Mouse (Mus musculus): ENCODE measurements around the gene Hpse2. TPM values are rescaled to one million over a fixed set of nuclear protein-coding genes. Genes with fewer than 3 reads are reported as not detected.

The Hpse2 gene
- polyA plus RNA-seq, 1 experiment from 2014 or later: 0.08 TPM

DNA sequence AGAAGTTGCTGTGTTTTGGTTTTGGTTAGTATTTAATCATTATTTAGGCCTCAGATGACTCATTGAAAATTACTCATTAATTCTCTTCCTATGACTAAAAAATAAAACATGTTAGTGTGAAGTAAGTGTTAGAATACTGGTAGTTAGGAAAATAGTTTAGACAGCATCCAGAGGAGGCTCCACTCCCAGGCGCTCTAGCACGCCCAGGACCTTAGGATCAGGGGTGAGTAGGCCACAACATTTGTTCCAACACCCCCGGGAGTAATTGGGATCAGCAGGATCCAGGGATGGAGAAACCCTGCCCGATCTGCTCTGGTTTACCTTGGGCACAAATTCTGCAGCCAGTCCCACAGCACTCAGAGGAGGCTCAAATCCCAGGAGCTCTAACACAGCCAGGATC, 532.5 kb downstream of the Hpse2 start:
- 77% methylated on average over 4 of the region's 4 CpGs for WGBS

DNA sequence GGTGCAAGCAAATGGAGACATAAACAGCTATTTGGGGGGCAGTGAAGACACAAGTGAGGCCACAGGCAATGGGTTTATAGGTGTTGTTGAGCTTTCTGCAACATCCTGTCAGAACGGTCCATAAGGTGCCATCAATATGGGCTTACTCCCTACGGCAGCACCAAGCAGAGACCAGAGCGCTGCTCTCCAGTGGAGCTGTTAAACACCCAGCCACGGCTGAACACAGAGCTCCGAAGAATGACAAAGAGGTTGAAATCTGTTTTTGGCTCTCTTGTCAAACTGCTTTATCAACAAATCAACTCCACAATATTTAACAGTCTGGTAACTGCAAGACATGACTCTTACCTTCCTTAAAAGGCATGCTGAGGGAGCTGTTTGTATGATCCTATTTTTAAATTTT, 537.7 kb downstream of the Hpse2 start:
- H3K27ac ChIP-seq: no peak overlapping the region
- 64% methylated on average over 5 of the region's 5 CpGs for WGBS
- no peak for DNase-seq (ENCODE audit: low spot score)

More for the DNA sequence above, 532.5 kb downstream of the Hpse2 start:
- no peak overlapping the region for H3K4me3 ChIP-seq (replicated peaks; ENCODE audit: low read depth, low read length)
- no peak for ATAC-seq (replicated peaks; ENCODE audit: low FRiP score, low read depth)
- H3K27me3 ChIP-seq (ENCODE audit: insufficient read depth, low read length): no peaks in the 10 kb centered on the region
- no peak for DNase-seq (ENCODE audit: low spot score)
- H3K36me3 ChIP-seq (ENCODE audit: insufficient read depth, low read length): no peaks in the 10 kb centered on the region
- no peak overlapping the region for H3K27ac ChIP-seq
- no peak overlapping the region for H3K9ac ChIP-seq (ENCODE audit: low read depth, low read length)
- no peaks in the 10 kb centered on the region for H3K4me1 ChIP-seq (replicated peaks; ENCODE audit: insufficient read depth, low read length)
- H3K4me2 ChIP-seq (ENCODE audit: low read length): no peak overlapping the region
- no peaks in the 10 kb centered on the region for H3K9me3 ChIP-seq (replicated peaks; ENCODE audit: low read length)
- TF ChIP-seq CTCF (IDR thresholded peaks at IDR 0.05; ENCODE audit: low read depth): no peak

DNA sequence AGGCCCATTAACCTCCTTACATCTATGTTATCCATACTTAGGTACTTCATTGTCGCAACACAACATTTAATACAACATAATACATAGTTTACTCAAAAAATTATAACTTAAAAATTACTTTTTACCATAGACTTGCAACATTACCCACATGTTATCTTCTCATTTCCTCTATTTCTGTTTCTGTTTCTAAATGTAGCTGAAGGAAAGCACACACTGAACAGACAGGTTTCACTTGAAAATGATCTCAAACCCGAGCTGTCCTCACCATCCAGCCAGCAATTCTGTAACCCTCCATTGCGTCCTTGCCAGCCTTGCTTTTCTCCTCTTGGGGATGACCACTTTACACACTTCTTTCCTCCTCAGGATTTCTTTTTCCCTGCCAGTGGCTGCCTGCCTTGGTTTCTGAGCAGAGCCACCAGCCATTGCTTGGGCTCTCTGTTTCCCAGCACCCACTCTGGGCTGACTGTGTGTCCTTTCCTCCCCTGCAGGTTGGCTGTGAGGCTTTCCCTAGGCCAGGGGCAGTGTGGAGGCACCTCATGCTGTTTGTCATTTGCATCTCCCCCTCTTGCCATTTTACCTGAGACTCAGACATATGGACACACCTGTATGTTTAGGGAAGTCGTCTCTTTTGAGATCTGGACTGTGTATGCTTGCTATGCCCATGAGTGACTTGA, 548.4 kb downstream of the Hpse2 start:
- H3K4me2 ChIP-seq (ENCODE audit: low read length): no peak overlapping the region
- H3K27ac ChIP-seq: no peak overlapping the region
- no peak overlapping the region for H3K9ac ChIP-seq (ENCODE audit: low read depth, low read length)
- H3K27me3 ChIP-seq (ENCODE audit: insufficient read depth, low read length): no peaks in the 10 kb centered on the region
- DNase-seq (ENCODE audit: low spot score) (no peak), ATAC-seq (replicated peaks; ENCODE audit: low FRiP score, low read depth) (no peak)
- WGBS: 90% methylated on average over 4 of the region's 4 CpGs
- H3K4me3 ChIP-seq (replicated peaks; ENCODE audit: low read depth, low read length): no peak overlapping the region
- no peak for TF ChIP-seq CTCF (IDR thresholded peaks at IDR 0.05; ENCODE audit: low read depth)
- no peaks in the 10 kb centered on the region for H3K36me3 ChIP-seq (ENCODE audit: insufficient read depth, low read length)
- H3K9me3 ChIP-seq (replicated peaks; ENCODE audit: low read length): no peaks in the 10 kb centered on the region
- H3K4me1 ChIP-seq (replicated peaks; ENCODE audit: insufficient read depth, low read length): no peaks in the 10 kb centered on the region

More for the DNA sequence above, 537.7 kb downstream of the Hpse2 start:
- H3K9ac ChIP-seq (ENCODE audit: low read depth, low read length): no peak overlapping the region
- H3K4me2 ChIP-seq (ENCODE audit: low read length): no peak overlapping the region
- no peaks in the 10 kb centered on the region for H3K27me3 ChIP-seq (ENCODE audit: insufficient read depth, low read length)
- no peaks in the 10 kb centered on the region for H3K36me3 ChIP-seq (ENCODE audit: insufficient read depth, low read length)
- no peaks in the 10 kb centered on the region for H3K9me3 ChIP-seq (replicated peaks; ENCODE audit: low read length)
- no peak for TF ChIP-seq CTCF (IDR thresholded peaks at IDR 0.05; ENCODE audit: low read depth)
- no peak overlapping the region for H3K4me3 ChIP-seq (replicated peaks; ENCODE audit: low read depth, low read length)
- no peak for ATAC-seq (replicated peaks; ENCODE audit: low FRiP score, low read depth)
- no peaks in the 10 kb centered on the region for H3K4me1 ChIP-seq (replicated peaks; ENCODE audit: insufficient read depth, low read length)

DNA sequence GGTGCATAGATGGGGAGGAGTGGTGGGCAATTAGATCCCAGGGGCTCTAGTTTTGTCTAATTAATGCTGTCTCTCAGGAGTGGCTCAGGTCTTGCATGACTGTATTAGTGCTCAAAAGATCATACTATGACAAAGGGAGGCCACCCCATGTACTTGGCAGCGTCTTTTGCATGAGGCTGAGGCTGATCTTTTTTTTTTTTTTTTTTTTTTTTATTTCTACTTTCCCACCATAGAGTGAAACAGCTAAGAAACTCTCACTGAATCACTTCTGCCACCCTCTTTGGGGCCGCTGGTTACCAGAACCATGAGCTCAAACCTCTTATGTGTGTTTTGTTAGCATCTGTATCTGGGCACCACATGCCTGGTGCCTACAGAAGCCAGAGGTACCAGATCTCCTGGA, 549.0 kb downstream of the Hpse2 start:
- H3K36me3 ChIP-seq (ENCODE audit: insufficient read depth, low read length): no peaks in the 10 kb centered on the region
- H3K4me2 ChIP-seq (ENCODE audit: low read length): no peak overlapping the region
- H3K9me3 ChIP-seq (replicated peaks; ENCODE audit: low read length): no peaks in the 10 kb centered on the region
- DNase-seq (ENCODE audit: low spot score) (no peak), ATAC-seq (replicated peaks; ENCODE audit: low FRiP score, low read depth) (no peak)
- H3K27ac ChIP-seq: no peak overlapping the region
- no peaks in the 10 kb centered on the region for H3K4me1 ChIP-seq (replicated peaks; ENCODE audit: insufficient read depth, low read length)
- H3K9ac ChIP-seq (ENCODE audit: low read depth, low read length): no peak overlapping the region
- 90% methylated on average over 2 of the region's 2 CpGs for WGBS
- no peak overlapping the region for H3K4me3 ChIP-seq (replicated peaks; ENCODE audit: low read depth, low read length)
- TF ChIP-seq CTCF (IDR thresholded peaks at IDR 0.05; ENCODE audit: low read depth): no peak
- H3K27me3 ChIP-seq (ENCODE audit: insufficient read depth, low read length): no peaks in the 10 kb centered on the region

DNA sequence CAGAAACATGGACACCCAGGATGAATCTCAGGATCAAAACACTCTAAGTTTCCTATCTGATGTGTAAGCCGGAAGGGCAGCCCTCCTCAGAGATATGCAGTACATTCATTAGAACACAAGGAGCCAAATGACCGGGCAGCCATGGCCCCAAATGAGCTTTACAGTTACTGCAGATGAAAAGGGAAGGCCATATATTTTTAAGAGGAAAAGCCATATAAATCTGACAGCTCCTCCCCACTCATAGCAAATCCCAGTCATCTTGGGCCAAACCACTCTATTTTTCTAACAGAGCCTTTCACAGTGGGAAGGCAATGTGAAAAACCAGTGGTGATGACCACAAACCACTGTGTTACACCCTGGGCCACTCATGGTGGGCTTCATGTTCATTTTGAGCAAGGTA, 549.9 kb downstream of the Hpse2 start:
- Histone ChIP-seq H3K9me3 (replicated peaks; ENCODE audit: low read length) (no peaks in the 10 kb centered on the region), H3K27me3 (ENCODE audit: insufficient read depth, low read length) (no peaks in the 10 kb centered on the region), H3K27ac (no peak overlapping the region), H3K36me3 (ENCODE audit: insufficient read depth, low read length) (no peaks in the 10 kb centered on the region), H3K4me2 (ENCODE audit: low read length) (no peak overlapping the region), H3K4me3 (replicated peaks; ENCODE audit: low read depth, low read length) (no peak overlapping the region), H3K9ac (ENCODE audit: low read depth, low read length) (no peak overlapping the region), H3K4me1 (replicated peaks; ENCODE audit: insufficient read depth, low read length) (no peaks in the 10 kb centered on the region)
- DNase-seq (ENCODE audit: low spot score) (peak; percentile 86), ATAC-seq (replicated peaks; ENCODE audit: low FRiP score, low read depth) (no peak)
- 0 out of 2 replicates have a peak, but pooled peaks have one; percentile 6 for TF ChIP-seq CTCF (IDR thresholded peaks at IDR 0.05; ENCODE audit: low read depth)
- 48% methylated on average over 2 of the region's 2 CpGs for WGBS

DNA sequence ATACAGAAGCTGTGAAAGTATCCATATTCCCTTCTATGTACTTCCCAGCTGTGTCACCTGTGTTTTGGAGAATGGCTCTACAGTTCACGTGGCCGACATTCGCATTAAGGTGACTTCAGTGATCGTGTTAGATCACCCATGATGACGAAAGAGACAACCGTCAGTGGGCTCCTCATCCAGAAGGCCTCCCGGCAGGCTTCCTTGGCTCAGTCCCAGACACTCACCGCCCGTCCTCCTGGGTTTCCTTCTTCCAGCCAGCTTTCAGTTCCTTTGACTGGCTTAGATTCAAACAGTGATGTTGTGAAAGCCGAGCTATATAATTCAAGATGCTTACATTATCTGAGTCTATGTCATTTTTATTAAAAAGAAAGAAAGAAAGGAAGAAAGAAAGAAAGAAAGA, 550.6 kb downstream of the Hpse2 start:
- Histone ChIP-seq H3K27me3 (ENCODE audit: insufficient read depth, low read length) (no peaks in the 10 kb centered on the region), H3K4me1 (replicated peaks; ENCODE audit: insufficient read depth, low read length) (no peaks in the 10 kb centered on the region), H3K4me2 (ENCODE audit: low read length) (no peak overlapping the region), H3K9me3 (replicated peaks; ENCODE audit: low read length) (no peaks in the 10 kb centered on the region), H3K9ac (ENCODE audit: low read depth, low read length) (no peak overlapping the region), H3K4me3 (replicated peaks; ENCODE audit: low read depth, low read length) (no peak overlapping the region), H3K27ac (no peak overlapping the region), H3K36me3 (ENCODE audit: insufficient read depth, low read length) (no peaks in the 10 kb centered on the region)
- no peak for TF ChIP-seq CTCF (IDR thresholded peaks at IDR 0.05; ENCODE audit: low read depth)
- DNase-seq (ENCODE audit: low spot score): no peak
- 74% methylated on average over 10 of the region's 10 CpGs for WGBS
- no peak for ATAC-seq (replicated peaks; ENCODE audit: low FRiP score, low read depth)

DNA sequence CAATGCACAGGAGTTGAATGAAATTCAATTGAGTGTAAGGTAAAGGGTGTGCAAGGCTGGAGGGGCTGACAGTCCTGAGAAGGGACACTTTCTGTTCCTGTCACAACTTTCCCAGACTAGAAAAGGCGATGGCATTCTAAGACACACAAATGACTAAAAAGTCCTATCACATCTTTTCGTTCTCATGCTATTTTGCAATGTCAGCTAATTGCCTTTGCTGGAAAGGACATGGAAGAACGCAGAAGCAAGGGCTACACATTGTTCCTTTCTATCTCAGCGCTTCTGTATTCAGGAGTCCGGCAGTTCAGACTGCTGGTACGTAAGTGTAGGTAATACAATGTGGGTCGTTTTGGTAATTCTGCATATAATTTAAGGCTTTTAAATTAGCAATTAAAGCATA, 555.0 kb downstream of the Hpse2 start:
- Histone ChIP-seq H3K36me3 (ENCODE audit: insufficient read depth, low read length) (no peaks in the 10 kb centered on the region), H3K4me3 (replicated peaks; ENCODE audit: low read depth, low read length) (no peak overlapping the region), H3K4me2 (ENCODE audit: low read length) (no peak overlapping the region), H3K27me3 (ENCODE audit: insufficient read depth, low read length) (no peaks in the 10 kb centered on the region), H3K27ac (no peak overlapping the region), H3K4me1 (replicated peaks; ENCODE audit: insufficient read depth, low read length) (no peaks in the 10 kb centered on the region), H3K9me3 (replicated peaks; ENCODE audit: low read length) (no peaks in the 10 kb centered on the region), H3K9ac (ENCODE audit: low read depth, low read length) (no peak overlapping the region)
- no peak for TF ChIP-seq CTCF (IDR thresholded peaks at IDR 0.05; ENCODE audit: low read depth)
- no peak for DNase-seq (ENCODE audit: low spot score)
- 87% methylated on average over 7 of the region's 7 CpGs for WGBS
- no peak for ATAC-seq (replicated peaks; ENCODE audit: low FRiP score, low read depth)
